Mouse (Mus musculus) embryonic facial prominence, embryonic 10.5 days (tissue): Measurements from ENCODE around the gene Stx8. TPM values are rescaled to one million over a fixed set of nuclear protein-coding genes. Genes with fewer than 3 reads are reported as not detected.

ENCODE experiments used
- DNase-seq: peaks from one replicate; pipeline ENCODE4 v3.0.0-alpha.2; 2017; ENCODE audit warnings: low spot score
- H3K27ac ChIP-seq: fragments of 300-500 bp; sonication (generic); replicated peaks from 2 replicates; pipeline ENCODE4 v1.5.1; 2016; ENCODE audit warnings: mild to moderate bottlenecking
- H3K27me3 ChIP-seq: fragments of 300-500 bp; sonication (generic); replicated peaks from 2 replicates; pipeline ENCODE4 v1.6.1; 2016; ENCODE audit warnings: low read depth, mild to moderate bottlenecking; ENCODE audit not compliant: poor library complexity, severe bottlenecking
- H3K36me3 ChIP-seq: fragments of 300-500 bp; sonication (generic); replicated peaks from 2 replicates; pipeline ENCODE4 v1.6.1; 2016; ENCODE audit warnings: mild to moderate bottlenecking, moderate library complexity
- H3K4me1 ChIP-seq: fragments of 300-500 bp; sonication (generic); 2 replicates; pipeline ENCODE4 v1.6.1; 2016
- H3K4me3 ChIP-seq: fragments of 300-500 bp; sonication (generic); 2 replicates; pipeline ENCODE4 v1.5.1; 2016; ENCODE audit warnings: mild to moderate bottlenecking, moderate library complexity
- H3K9me3 ChIP-seq: fragments of 300-500 bp; sonication (generic); 2 replicates; pipeline ENCODE4 v1.6.1; 2016; ENCODE audit warnings: mild to moderate bottlenecking
- WGBS: fragments of 180-500 bp; shearing (Covaris S2); methylation state at CpG from one replicate; pipeline ENCODE4 v1.1.7; 2016; 5-methylcytosine and 5-hydroxymethylcytosine counted together
- polyA plus RNA-seq: library from polyadenylated mRNA; unstranded; fragments of >200 nt; fragmentation: Nextera tagmentation; extraction: Ambion mirVana; gene quantifications from 2 replicates; pipeline ENCODE4 v1.2.1, GENCODE M21; 2016

Stx8 gene
- polyA plus RNA-seq, 1 experiment from 2014 or later = 44.7 TPM

- no peaks in the 10 kb centered on the region for H3K36me3 ChIP-seq
- H3K9me3 ChIP-seq = no peaks in the 10 kb centered on the region
- no peak overlapping the region for H3K4me3 ChIP-seq
- H3K27ac ChIP-seq = no peak overlapping the region
- whole genome bisulfite sequencing = 77% methylated on average over 4 of the region's 4 CpGs
- peaks cover 23% of the 10 kb centered on the region for H3K4me1 ChIP-seq
- 0 out of 2 replicates have a peak, but pooled peaks cover 6% of the 10 kb centered on the region for H3K27me3 ChIP-seq
- DNase-seq = peak; percentile 30
Measured at GRCm38 (mm10) chr11:68176550-68176949, 210.6 kb downstream of the Stx8 start.

DNA sequence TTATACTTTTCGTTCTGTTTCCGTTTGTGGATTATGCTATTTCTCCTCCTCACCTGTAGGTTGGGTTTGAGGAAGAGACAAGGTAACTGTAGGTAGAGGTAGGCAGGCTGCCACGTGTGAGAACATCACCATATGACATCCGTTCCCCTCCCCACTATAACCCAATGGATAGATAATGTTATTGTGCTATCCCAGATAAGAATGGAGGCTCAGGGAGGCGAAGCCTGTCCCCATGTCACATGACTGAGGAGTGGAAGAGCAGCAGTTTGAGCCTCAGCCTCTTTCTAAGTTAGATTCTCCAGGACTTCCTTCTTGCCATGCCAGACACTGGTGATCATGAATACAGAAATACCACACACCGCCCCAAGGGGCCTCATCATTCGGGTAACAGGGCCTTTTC is 211.4 kb downstream of the Stx8 start:
- 86% methylated on average over 7 of the region's 7 CpGs for WGBS
- H3K27me3 ChIP-seq = 0 out of 2 replicates have a peak, but pooled peaks cover 2% of the 10 kb centered on the region
- H3K4me1 ChIP-seq = peaks cover 23% of the 10 kb centered on the region
- H3K36me3 ChIP-seq = no peaks in the 10 kb centered on the region
- no peak for DNase-seq
- H3K27ac ChIP-seq = peak overlapping the region; percentile 16
- H3K4me3 ChIP-seq = no peak overlapping the region
- no peaks in the 10 kb centered on the region for H3K9me3 ChIP-seq

DNA sequence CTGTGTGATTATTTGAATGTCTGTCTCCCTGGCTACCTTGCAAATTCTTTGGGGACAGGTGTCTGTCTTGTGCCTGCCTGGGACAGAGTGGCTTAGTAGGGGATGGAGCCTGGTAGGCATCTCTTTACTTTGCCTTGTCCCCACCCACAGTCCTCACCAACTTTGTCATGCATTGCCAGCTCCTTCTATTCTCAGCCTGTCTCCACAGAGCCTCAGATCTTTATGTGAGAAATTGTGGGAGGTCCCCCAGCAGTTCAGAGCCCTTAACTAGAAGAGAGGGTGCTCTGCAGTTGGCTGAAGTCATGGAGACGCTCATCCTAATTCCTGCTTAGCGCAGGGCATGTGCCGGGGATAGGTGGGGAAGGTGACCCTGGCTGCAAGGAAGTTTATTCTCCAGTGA is 219.7 kb downstream of the Stx8 start:
- H3K9me3 ChIP-seq = no peaks in the 10 kb centered on the region
- H3K36me3 ChIP-seq = no peaks in the 10 kb centered on the region
- H3K27me3 ChIP-seq = peaks cover 5% of the 10 kb centered on the region; the same call in 1 of the 2 replicates
- no peak overlapping the region for H3K4me3 ChIP-seq
- 91% methylated on average over 3 of the region's 3 CpGs for WGBS
- DNase-seq = no peak
- H3K4me1 ChIP-seq = peaks cover 29% of the 10 kb centered on the region
- no peak overlapping the region for H3K27ac ChIP-seq

- WGBS = 74% methylated on average over 8 of the region's 8 CpGs
- Histone ChIP-seq H3K27ac (peak overlapping the region; percentile 75), H3K4me3 (no peak overlapping the region), H3K9me3 (no peaks in the 10 kb centered on the region), H3K4me1 (peaks cover 25% of the 10 kb centered on the region), H3K27me3 (peaks cover 10% of the 10 kb centered on the region; the same call in 1 of the 2 replicates), H3K36me3 (no peaks in the 10 kb centered on the region)
- no peak for DNase-seq
Measured at GRCm38 (mm10) chr11:68187242-68187641, 221.2 kb downstream of the Stx8 start.

- WGBS = 60% methylated on average over 12 of the region's 12 CpGs
- Histone ChIP-seq H3K27me3 (peaks cover 7% of the 10 kb centered on the region; the same call in 1 of the 2 replicates), H3K4me3 (no peak overlapping the region), H3K36me3 (no peaks in the 10 kb centered on the region), H3K27ac (peak overlapping the region; percentile 77), H3K4me1 (peaks cover 25% of the 10 kb centered on the region), H3K9me3 (no peaks in the 10 kb centered on the region)
- peak; percentile 44 for DNase-seq
Measured at GRCm38 (mm10) chr11:68188695-68189201, 222.8 kb downstream of the Stx8 start.

- 0 out of 2 replicates have a peak, but pooled peaks cover 5% of the 10 kb centered on the region for H3K27me3 ChIP-seq
- H3K27ac ChIP-seq = no peak overlapping the region
- DNase-seq = no peak
- H3K9me3 ChIP-seq = no peaks in the 10 kb centered on the region
- no peak overlapping the region for H3K4me3 ChIP-seq
- peaks cover 42% of the 10 kb centered on the region for H3K4me1 ChIP-seq
- WGBS = 86% methylated on average over 5 of the region's 5 CpGs
- no peaks in the 10 kb centered on the region for H3K36me3 ChIP-seq
Measured at GRCm38 (mm10) chr11:68190849-68191248, 224.9 kb downstream of the Stx8 start.

GRCm38 (mm10) chr11:68195168-68195567 is 229.2 kb downstream of the Stx8 start:
- DNase-seq = no peak
- Histone ChIP-seq H3K36me3 (no peaks in the 10 kb centered on the region), H3K27ac (peak overlapping the region; percentile 74), H3K4me1 (peaks cover 56% of the 10 kb centered on the region), H3K9me3 (no peaks in the 10 kb centered on the region), H3K27me3 (peaks cover 5% of the 10 kb centered on the region; the same call in 1 of the 2 replicates), H3K4me3 (no peak overlapping the region)
- WGBS = 64% methylated on average over 6 of the region's 6 CpGs

GRCm38 (mm10) chr11:68195693-68196176 is 229.7 kb downstream of the Stx8 start:
- Histone ChIP-seq H3K4me1 (peaks cover 62% of the 10 kb centered on the region), H3K4me3 (0 out of 2 replicates have a peak overlapping the region, but pooled peaks have one; percentile 4), H3K9me3 (no peaks in the 10 kb centered on the region), H3K36me3 (no peaks in the 10 kb centered on the region), H3K27ac (peak overlapping the region; percentile 74), H3K27me3 (peaks cover 5% of the 10 kb centered on the region; the same call in 1 of the 2 replicates)
- DNase-seq = peak; percentile 59
- WGBS = 49% methylated on average over 10 of the region's 10 CpGs

- no peaks in the 10 kb centered on the region for H3K9me3 ChIP-seq
- DNase-seq = no peak
- peaks cover 63% of the 10 kb centered on the region for H3K4me1 ChIP-seq
- H3K27me3 ChIP-seq = peaks cover under 1% of the 10 kb centered on the region; the same call in 1 of the 2 replicates
- no peak overlapping the region for H3K4me3 ChIP-seq
- WGBS = 73% methylated on average over 6 of the region's 6 CpGs
- peak overlapping the region; percentile 74 for H3K27ac ChIP-seq
- no peaks in the 10 kb centered on the region for H3K36me3 ChIP-seq
Measured at GRCm38 (mm10) chr11:68196566-68196965, 230.6 kb downstream of the Stx8 start.

GRCm38 (mm10) chr11:68197471-68197870 is 231.5 kb downstream of the Stx8 start:
- H3K36me3 ChIP-seq = no peaks in the 10 kb centered on the region
- H3K27ac ChIP-seq = no peak overlapping the region
- 80% methylated on average over 11 of the region's 11 CpGs for WGBS
- no peak for DNase-seq
- peaks cover 5% of the 10 kb centered on the region; the same call in 1 of the 2 replicates for H3K27me3 ChIP-seq
- H3K4me3 ChIP-seq = no peak overlapping the region
- no peaks in the 10 kb centered on the region for H3K9me3 ChIP-seq
- peaks cover 69% of the 10 kb centered on the region for H3K4me1 ChIP-seq

DNA sequence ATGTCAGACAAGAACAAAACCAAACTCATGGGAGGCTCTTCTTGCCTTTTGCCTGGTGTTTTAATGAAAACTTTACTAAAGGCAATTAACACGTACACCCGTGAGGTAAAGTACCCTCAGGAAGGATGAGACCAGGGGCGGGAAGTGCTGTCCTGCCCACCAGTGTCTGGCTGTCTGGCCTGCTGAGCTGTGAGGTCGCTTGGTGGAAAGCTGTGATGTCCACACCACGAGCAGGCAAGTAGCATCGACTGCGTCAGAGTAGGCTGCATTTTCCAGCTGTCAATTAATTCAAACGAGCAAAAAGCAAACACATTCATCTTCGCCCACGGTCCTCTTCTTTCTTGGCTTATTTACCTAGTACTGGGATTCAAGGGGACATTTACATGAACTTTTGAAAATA is 232.7 kb downstream of the Stx8 start:
- Histone ChIP-seq H3K27ac (no peak overlapping the region), H3K9me3 (no peaks in the 10 kb centered on the region), H3K4me3 (no peak overlapping the region), H3K27me3 (peaks cover 5% of the 10 kb centered on the region; the same call in 1 of the 2 replicates), H3K36me3 (no peaks in the 10 kb centered on the region), H3K4me1 (peaks cover 78% of the 10 kb centered on the region)
- no peak for DNase-seq
- WGBS = 77% methylated on average over 10 of the region's 10 CpGs

- H3K36me3 ChIP-seq = no peaks in the 10 kb centered on the region
- 77% methylated on average over 8 of the region's 8 CpGs for WGBS
- no peak for DNase-seq
- peaks cover 5% of the 10 kb centered on the region; the same call in 1 of the 2 replicates for H3K27me3 ChIP-seq
- peaks cover 79% of the 10 kb centered on the region for H3K4me1 ChIP-seq
- H3K9me3 ChIP-seq = no peaks in the 10 kb centered on the region
- H3K27ac ChIP-seq = no peak overlapping the region
- no peak overlapping the region for H3K4me3 ChIP-seq
Measured at GRCm38 (mm10) chr11:68199103-68199502, 233.1 kb downstream of the Stx8 start.

GRCm38 (mm10) chr11:68199801-68200423 is 233.9 kb downstream of the Stx8 start:
- DNase-seq = peak; percentile 40
- H3K9me3 ChIP-seq = no peaks in the 10 kb centered on the region
- no peaks in the 10 kb centered on the region for H3K36me3 ChIP-seq
- no peak overlapping the region for H3K27ac ChIP-seq
- H3K27me3 ChIP-seq = peaks cover 5% of the 10 kb centered on the region; the same call in 1 of the 2 replicates
- WGBS = 30% methylated on average over 10 of the region's 10 CpGs
- H3K4me1 ChIP-seq = peaks cover 75% of the 10 kb centered on the region
- no peak overlapping the region for H3K4me3 ChIP-seq
